Mouse (Mus musculus): ENCODE measurements at regions not wholly inside any gene's neighbourhood (a gene's known extent, or its start where the extent isn't known, plus 50 kb on each side); places are given as distances from the start of the nearest gene placed in this dataset.

DNA sequence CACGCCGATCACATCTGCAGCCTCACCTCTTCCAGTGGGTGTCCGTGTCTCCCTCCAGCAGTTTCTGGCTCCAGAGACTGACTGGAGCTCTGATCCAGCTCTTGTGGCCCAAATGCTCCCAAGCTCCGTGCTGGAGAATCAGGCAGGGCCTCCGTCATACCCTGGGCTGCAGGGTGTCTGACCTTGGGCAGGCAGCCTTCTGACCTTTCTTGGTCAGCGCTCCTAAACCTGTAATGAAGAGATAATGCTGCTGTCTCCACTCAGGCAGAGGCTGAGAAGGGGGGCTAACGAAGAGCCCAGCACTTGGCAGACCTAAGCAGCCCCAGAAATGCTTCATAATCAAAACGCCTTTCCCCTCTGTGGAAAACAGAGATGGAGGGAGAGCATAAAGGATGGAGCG, 89.9 kb upstream of the Mef2a start:
- no peak for DNase-seq (ENCODE audit: low spot score in 2 of 2)

DNA sequence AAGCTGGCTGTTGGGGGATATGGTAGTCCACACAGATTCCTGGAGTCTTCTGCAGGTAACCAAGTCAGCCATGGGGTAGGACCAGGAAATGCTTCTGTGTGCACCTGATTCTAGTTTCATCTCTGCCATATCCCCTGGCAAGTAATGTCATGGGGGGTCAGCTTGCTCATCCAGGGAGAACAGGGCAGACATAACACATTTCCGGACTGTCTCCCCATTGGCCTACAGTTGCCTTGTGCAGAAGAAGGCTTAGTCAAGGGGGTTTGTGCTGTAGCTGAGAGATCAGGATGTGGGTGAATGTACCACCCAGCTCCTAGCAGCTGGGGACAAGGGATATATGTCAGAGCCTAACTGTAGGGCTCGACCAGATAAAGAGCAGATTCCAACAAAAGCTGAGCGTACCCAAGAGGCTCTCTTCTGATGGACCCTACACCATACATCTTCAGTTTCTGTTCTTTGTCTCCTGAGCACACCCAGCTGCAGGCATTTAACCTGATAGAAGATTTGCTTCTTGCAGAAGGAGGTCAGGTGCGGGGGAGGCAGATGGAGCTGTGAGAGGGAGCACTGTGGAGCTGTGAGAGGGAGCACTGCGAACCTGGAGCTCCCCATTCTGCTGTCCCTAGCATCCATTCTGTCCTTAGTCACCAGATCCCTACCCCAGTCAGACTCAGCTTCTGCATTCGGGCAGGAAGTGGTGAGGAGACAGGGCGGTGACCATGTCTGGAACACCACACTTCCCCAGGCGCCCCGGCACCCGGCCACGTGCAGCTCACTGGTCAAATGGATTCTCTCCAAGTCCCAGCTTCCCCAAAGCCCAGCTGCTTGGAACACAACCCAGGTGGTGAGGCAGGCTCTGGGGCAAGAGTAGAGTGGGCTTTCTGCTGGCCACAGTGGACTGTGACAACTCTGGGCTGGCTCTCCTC, 88.9 kb upstream of the Mef2a start:
- peak in 1 of 2 experiments; percentile 56 for DNase-seq (ENCODE audit: low spot score in 2 of 2)

DNA sequence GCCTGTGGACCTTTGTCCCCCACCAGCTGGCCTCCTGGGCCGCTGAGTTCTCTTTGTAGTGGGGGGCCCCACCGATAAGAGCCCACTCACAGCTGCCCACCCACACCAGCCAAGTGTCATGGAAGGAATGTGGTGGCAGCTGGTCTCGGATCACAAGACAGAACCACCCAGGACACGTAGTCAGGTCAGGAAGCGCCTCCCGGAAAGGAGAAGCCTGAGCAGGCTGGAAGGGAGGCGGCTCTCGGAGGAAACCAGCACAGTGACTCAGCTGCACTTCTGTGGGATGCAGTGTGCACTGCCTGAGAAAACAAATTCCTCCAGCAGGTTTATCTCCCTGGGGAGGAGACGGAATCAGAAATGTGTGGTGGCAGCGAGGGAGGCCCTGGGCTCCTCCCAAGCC, 87.2 kb upstream of the Mef2a start:
- no peak for DNase-seq (ENCODE audit: low spot score in 2 of 2)

DNA sequence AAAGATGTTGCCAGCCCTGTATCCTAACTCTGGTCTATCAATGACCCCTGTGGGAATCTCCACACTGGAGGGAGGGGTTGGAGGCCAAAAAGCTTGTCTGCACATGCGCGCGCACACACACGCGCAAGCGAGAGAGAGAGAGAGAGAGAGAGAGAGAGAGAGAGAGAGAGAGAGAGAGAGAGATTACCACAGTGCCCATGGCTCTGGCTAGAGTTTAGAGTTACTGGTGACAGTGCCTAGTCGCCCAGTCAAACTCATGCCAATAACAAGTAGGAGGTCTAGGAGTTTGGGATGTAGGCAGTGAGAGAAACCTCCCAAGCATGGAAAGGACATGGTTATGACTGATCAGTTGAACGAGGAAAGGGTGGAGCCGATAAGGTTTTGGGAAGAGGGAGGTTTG, 86.6 kb upstream of the Mef2a start:
- no peak for DNase-seq (ENCODE audit: low spot score in 2 of 2)

DNA sequence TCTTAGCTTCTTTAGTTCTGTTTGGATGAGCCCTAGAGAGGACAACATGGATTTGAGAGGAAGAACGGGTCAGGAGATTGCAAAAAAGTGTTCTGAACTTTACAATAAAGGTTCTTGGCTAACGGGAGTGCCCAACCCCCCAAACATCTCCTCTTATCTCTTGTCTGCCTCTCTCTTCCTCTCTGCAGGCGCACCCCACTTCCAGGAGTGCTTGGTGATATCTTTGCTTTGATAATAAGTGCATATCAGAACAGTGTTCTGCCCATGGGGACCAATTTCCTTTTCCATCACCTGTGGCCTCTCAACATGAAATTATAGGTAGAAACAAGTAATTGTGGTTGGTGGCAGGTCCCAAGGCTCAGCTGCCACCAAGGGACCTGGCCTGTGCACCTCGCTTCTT, 86.0 kb upstream of the Mef2a start:
- DNase-seq (ENCODE audit: low spot score in 2 of 2): no peak

DNA sequence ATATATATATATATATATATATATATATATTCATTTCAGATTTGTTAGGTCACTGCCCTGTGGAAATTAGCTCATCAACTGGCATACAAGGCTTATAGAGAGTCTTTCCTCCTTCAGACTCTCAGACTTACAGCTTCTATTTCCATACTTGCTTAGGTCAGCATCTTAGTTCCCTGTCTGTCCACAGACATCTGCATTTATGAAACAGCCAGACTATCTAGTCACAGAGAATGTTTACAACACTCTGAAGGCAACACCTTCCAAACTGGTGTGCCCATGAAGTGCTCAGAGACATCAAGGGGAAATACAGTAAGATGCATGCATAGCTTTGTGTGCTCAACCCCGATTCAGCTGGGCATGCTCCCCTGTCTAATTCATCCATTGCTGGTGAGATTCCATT, 85.2 kb upstream of the Mef2a start:
- no peak for DNase-seq (ENCODE audit: low spot score in 2 of 2)

DNA sequence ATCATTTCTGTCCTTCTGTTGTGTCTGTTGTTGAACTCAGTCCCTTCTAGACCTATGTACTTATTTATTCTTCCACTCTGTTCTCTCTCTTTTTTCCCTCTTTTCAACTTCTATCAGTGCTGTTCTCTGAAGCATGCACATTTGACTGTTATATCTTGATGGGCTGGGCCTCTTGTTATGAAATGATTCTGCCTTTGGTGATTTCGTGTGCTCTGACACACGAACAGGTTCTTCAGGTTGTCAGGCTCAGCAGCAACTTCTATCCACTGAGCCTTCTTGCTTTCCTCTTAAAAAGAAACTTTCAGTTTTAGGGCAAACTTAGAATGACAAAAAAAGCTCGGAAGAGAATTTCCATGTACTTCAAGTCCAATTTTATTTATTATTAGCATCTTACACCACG, 83.4 kb upstream of the Mef2a start:
- no peak for DNase-seq (ENCODE audit: low spot score in 2 of 2)

DNA sequence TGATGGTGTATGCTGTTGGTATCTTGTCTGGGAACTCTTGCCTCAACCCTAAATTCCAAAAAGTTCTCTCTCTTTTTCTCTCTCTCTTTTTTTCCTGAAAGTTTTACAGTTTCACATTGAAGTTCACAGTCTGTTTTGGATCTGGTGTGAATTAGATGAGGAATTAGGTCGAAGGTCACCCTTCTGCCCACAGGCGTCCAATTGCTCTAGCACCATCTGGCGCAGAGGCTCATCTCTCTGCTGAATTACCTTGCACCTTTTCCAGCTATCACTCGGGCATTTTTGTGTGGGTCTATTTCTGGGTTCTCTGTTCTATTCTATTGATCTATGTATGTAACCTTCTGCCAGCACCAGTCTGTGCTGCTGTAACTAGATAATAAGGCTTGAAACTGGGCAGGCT, 81.8 kb upstream of the Mef2a start:
- DNase-seq (ENCODE audit: low spot score in 2 of 2): no peak

DNA sequence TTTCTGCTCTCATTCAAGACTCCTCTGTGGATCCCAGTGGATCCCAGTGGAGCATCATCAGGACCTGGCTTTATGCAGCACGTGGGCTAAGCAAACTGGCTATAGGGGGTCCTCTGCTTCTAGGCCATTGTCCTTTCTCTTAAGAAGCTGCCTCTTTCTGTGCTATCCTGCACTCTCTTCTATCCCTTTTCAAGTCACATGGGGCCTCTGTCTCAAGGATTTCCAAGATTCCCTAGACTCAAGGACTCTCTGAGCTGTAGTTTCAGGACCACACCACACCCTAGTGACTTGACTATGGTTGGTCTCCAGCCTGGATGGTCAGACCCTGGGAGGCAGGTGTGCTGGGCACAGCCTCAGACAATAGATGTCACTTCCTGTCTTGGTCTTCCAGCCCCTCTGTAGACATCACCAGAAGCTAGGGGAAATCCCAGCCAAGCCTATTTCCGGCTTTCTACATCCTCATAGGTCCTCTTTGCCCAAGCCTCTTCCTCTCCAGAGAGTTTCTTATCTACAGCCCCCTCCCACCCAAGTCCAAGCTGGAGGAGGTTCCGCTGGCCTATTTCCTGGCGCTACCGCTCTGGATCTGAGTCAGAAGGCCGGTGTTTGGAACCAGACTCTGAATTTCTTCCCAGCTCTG, 78.6 kb upstream of the Mef2a start:
- no peak for DNase-seq (ENCODE audit: low spot score in 2 of 2)

DNA sequence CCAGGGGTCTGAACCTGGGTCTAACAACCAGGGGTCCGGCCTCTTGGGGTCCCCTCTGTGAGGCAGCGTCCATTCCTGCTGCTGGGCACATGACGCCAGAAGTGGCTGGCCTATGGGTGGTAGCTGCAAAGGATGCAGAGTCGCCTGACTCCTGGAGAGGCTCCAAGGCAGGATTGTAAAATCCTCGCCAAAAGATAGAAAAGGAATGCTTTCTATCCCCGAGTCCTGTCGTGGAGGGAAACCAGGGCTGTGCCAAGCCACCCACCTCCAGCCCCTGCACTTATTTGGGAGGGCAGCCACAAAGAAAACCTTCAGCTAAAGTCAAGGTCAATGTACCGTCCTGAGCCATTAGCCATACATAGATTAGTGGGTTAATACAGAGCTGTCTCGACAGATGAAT, 73.9 kb upstream of the Mef2a start:
- DNase-seq (ENCODE audit: low spot score in 2 of 2): no peak

DNA sequence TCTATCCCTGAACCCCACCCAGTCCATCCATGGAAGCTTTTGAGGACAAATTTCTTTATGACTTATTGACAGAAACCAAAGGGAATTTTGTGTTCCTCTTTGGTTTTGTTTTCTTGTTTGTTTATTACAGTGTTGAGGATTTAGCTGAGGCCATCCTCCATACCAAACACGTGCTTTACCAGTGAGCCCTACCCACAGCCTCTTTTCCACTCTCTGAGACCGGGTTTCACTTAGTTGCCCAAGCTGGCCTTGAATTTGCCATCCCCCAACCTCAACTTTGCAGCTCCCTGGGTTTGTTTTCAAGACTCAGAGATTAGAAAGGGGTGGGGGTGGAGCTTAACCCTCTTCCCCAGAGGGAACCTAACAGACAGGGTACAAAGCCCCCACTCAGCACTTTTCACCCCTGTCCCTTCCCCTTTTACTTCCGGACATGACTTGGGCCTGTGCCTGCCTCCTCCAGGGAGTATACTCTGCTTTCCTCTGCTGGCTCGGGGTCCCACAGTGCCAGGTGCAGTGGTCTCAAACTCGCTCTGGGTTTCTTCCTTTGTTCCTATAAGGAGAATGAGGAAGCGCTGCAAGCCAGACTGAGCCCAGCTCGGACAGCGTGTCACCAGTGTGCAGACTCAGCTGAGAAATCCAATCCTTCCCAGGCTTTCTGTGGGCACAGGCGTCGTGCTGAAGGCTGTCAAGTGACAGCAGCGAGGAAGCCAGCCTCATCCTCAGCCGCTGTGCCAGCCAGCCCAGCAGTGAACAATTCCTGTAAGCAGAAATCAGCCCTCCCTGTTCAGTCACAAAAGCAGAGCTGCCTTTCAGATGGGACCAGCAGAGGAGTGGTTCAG, 72.8 kb upstream of the Mef2a start:
- peak in 1 of 2 experiments; percentile 43 for DNase-seq (ENCODE audit: low spot score in 2 of 2)

DNA sequence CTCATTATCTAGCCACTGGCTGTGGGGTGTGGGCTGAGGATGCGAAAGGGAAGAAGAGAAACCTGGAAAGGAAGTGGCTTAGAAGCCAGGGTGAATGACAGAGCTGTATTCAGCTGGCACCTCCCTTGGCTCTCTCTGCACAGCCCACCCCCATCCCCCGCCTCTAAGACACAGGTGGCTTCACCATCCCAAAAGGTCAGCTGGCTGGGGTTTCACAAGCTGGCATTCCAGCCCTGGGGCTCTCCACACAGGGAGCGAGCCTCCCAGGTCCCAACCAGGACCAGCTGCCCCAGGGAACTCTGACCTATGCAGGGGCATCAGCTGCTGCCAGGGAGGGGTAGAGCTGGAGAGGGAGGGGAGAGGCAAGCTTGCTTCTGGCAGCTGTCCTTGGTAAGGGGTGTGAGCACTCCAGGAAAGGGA, 71.9 kb upstream of the Mef2a start:
- DNase-seq (ENCODE audit: low spot score in 2 of 2): no peak

DNA sequence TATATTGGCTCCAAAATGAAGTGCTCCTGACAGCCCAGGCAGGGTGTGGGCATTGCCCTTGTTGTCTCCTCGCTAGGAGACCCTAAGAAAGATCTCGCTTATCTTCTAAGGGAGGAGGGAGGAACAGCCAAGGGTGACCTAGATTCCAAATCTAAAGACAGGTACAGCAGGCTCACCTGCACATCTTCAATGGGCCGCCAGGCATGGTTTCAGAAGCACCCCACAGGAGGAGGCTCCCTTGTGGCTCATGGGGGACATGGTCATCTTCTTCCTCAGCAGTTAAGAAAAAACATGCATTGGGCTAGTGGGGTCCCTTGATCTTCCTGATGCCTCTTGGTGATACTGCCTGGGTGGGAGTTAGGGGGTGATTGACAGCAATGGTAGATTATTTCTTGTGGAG, 71.0 kb upstream of the Mef2a start:
- no peak for DNase-seq (ENCODE audit: low spot score in 2 of 2)

DNA sequence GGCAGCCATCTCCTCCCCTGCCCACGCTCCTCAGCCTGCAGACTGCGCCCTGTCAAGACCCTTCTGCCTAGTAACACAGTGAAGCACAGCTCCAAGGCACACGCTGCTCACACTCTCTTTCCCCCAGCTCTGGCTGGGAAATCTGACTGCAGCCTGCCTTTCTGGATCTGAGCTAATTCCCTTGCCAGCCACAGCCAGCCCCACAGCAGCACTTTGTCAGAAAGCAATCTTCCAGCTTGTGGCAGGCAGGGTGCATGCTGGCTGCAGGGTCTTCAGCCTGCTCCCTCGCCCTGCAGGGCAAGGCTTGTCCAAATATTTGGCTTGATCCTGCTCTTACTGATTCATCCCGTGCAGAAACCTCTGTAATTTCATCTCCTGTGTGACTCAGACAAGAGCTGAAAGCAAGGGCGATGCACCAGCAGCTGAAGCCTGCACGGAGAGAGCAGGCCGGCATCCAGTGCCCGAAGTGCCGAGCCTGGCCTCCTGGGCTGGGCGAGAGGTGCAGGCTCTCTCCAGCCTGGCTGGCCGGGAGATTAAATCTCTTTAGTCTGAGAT, 70.4 kb upstream of the Mef2a start:
- DNase-seq (ENCODE audit: low spot score in 2 of 2): no peak

DNA sequence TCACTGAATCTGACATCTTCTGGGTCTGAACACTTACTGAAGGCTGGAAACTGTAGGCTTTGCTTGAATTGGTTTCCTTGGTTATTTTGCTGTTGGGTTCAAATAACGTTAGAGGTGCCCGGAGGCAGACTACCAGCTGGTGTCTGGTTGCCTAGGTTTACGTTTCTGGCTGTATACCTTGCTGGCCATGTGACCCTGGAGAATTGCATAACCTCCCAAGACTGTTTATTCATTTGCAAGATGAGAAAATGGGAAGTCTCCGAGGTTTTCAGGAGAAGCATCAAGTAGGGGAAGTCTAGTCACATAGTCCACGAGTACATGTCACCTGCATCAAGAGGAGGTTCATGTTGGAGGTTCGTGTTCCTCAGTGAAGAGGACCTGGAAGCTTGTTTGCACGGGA, 69.6 kb upstream of the Mef2a start:
- no peak for DNase-seq (ENCODE audit: low spot score in 2 of 2)

DNA sequence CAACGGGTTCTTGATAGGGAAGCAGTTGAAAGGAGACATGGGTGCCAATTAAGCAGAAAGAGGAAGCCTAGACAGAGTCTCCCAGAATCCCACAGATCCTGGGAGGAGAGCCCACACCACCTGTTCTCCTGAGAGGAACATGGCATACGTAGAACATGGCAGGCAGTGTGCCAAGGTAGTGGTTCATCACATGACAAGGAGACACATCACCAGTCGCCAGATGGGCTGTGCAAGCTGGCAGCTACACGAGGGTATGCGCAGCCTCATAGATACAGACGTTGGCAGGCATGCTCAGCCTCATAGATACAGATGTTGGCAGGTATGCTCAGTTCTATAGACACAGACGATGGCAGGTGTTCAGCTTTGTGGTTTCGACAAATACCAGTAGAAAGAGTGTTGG, 68.1 kb upstream of the Mef2a start:
- DNase-seq (ENCODE audit: low spot score in 2 of 2): no peak

DNA sequence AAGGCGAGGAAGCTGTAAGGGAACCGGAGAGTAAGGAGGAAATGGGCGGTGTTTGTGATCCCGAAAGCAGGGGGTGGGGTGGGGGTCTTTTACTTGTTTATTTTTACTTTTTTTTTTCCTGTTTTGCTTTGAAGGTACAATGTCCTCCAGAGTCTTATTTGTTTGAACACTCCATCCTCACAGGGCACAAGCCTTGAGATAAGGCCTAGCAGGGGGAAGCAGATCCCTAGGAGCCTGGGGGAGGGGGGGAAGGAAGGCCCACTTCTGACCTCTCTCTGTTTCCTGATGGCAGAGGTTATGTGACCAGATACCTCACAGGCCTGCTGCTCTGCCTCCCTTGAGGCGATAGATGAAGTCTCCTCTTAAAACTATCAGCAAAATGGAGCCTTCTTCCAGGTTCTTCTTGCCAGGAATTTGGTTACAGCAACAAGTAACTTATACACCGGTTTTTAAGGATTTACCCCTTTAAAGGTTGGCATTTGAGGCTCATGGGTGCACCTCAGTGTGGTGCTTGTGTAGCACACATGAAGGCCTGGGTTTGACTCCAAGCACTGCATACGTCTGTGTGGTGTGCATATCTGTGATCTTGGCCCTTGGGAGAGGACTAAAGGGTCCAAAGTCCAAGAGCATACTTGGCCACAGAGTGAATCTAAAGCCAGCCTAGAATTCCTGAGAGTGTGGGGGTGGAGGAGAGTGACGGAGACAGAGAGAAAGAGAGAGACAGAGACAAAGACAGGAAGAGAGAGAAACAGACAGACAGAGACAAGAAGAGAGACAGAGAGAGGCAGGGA, 64.8 kb upstream of the Mef2a start:
- DNase-seq (ENCODE audit: low spot score in 2 of 2): no peak

DNA sequence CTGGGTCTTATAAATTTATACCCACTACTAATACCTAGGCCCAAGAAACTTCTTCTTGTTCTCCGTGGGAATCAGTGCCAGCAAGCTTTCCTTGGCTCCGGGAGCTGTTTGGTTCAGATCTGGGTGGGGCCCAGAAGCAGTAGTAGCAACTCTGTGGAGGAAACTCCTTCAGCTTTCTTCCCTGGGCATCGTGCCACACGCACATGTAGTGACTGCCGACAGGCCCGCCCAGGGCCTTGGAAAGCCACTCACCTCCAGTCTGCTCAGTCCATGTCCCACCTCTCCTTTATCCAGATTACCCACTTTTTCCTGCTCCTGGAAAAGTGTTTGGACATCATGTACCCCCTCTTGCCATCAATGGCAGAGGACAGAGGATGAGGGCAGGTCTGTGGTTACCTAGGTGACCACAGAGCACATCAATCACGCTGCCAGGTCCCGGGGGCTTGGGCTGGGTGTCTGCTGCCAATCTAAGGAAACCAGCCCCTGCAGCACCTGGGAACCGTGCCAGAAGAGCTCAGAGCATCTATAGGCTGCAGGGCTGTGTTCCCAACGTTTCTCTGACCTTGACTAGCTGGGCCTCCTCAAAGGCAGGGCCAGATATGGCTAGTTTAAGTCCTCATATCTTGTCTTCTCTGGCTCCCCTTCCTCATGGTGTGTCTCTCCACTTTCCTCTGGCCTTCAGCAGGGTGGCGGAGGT, 63.1 kb upstream of the Mef2a start:
- no peak for DNase-seq (ENCODE audit: low spot score in 2 of 2)

DNA sequence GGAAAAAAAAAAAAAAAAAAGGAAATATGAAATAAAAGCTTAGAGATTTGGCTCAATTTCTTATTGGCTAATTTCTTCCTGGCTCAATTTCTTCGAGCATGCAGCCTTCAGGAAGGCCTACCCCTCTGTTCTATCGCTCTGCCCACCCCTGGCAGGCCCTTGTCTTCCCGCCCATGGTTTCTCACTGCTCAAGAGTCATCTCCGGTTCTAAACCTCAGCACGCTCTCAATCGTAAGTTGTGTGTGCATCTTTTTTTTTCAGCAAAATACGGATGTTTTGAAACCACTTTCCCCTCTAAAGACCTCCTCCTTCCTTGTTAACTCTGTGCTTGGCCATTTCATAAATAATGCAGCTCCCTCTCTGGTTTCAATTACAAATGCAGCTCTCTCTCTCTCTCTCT, 58.3 kb upstream of the Mef2a start:
- no peak for DNase-seq (ENCODE audit: low spot score in 2 of 2)

DNA sequence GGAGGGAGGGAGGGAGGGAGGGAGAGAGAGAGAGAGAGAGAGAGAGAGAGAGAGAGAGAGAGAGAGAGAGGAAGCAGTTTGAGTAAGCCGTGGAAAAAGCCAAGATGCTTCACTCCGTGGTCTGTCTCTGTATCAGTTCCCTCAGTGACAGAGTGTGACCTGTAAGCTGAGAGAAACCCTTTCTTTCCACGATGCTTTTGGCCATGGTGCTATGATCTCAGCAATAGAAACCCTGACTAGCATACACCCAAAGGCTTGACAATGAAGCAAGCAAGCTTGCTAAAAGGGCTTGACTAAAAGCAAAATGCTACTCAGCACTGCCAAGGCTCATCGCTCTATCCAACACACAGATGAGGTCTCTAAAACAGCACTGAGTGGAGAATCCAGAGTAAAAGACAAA, 57.4 kb upstream of the Mef2a start:
- DNase-seq (ENCODE audit: low spot score in 2 of 2): no peak
